Mouse (Mus musculus): ENCODE results near the gene Mrps35.
A peak's percentile ranks its signal among the peaks of the same experiment; 100 is the strongest.

Mrps35 gene

DNA sequence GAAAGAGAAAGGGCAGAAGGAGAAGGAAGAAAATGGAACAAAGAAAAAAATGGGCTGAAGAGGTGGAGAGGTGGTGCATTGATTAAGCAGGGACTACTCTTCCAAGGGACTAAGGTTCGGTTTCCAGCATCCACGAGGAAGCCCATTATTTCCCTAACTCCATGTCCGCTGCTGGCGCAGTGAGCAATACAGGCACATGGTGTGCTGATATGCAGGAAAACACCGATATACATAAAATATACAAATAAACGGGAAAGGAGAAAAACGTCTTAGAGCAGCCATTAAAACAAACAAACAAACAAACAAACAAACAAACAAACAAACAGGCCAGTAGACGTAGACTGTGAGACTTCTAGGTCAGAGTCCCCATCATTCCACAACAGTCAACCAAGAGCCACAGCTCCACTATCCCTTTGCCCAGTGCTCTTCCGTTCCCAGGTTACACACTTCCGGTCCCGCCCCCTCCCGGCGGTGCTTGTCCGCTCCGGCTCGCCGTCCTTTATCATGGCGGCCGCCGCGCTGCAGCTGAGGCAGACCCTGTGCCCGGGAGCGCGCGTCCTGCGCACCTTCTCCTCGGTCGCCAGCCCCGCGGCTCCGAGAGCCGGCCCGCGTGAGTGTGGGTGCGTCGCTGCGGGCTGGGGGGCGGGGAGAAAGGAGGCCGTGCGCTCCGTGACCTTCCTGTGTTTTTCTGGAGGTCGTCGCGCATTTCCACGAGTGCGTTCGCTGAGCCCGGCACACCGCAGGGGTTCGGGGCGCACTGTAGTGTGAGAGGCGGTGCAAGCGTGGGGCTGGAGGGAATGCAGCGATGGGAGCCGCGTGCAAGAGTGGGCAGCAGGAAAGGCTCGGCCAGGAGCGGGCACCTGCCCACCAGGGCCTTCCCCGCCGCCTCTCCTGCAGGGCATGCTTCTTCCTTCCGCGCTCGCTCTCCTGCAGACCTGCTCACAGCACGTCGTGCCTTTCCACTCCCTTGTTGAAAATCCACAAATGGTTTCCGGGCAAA lies at the start of gene Mrps35:
Gene Mrps35 (plus strand): TSS at position 474 of the 1,000 bp plus-strand sequence.
- DNase-seq (ENCODE audit: low read depth, low spot score): peak; percentile 86

DNA sequence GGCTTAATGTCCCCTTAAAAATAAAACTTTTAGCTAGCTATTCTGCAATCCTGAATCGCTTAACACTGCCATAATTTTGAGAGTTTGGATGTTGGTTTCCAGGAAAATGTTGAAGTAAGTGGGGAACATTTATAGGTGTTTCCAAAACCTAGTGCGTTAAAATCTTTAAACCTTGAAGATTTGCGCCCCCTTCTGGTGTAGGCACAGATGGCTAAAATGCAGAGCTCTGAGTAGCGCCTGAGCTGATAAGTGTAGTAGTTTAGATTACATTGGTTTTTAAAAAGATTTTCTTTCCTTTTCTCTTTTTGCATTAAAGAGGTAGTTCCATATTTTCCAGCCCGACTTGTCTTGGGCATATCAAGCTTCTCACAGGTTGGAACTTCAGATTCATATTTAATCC lies 48.3 kb upstream of the Mrps35 start:
- DNase-seq (ENCODE audit: low read depth, low spot score): peak; percentile 59

DNA sequence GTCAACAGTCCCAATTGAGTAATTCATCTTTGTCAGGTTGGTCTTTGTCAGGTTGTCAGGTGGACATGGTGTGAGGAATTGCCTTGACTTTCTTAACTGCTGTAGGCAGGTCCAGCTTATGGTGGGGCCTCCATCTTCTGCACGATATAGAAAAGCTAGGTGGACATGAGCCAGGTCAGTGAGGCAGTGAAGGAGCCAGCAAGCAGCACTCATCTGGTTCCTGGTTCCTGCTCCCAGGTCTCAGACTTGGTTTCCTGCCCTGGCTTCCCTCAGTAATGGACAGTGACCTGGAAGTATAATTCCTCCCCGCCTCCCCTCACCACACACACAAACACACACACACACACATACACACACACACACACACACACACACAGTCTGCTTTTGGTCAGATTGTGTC lies 47.2 kb upstream of the Mrps35 start:
- no peak for DNase-seq (ENCODE audit: low read depth, low spot score)

DNA sequence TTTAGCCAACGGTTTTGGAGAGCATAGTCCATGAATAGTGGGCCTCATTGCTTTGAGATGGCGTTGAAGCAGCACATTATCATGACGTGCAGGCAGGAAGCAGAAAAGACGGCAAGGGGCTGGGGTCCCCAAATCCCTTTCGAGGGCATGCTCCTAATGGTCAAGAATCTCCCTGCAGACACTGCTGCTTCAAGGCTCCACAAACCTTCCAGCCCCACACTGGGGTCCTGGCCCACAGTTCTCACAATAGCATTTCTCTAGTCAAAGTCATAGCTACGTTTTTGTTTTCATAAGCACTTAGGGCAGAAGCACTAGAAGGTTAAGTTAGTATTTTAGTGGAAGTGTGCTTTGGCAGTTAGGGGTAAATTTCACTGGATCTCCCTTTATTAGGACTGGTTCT lies 46.7 kb upstream of the Mrps35 start:
- no peak for DNase-seq (ENCODE audit: low read depth, low spot score)

DNA sequence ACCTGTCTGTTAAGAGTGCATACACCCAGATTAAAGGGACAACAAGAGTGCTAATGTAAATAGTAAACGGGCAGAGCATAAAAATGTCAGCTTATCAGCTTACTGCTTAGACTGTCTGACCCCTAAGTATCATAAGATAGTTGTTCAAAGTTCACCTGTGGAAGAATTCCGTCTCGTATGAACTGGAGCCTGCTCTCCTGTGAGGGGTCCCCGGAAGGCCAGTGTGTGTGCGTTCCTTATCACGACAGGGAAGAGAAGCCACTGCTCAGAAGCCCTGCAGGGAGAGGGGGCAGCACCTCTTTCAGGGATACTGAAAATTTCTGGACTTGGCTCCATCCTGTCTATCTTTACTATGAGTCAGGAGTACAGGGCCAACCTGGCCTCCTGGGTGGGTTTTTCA lies 45.6 kb upstream of the Mrps35 start:
- no peak for DNase-seq (ENCODE audit: low read depth, low spot score)

DNA sequence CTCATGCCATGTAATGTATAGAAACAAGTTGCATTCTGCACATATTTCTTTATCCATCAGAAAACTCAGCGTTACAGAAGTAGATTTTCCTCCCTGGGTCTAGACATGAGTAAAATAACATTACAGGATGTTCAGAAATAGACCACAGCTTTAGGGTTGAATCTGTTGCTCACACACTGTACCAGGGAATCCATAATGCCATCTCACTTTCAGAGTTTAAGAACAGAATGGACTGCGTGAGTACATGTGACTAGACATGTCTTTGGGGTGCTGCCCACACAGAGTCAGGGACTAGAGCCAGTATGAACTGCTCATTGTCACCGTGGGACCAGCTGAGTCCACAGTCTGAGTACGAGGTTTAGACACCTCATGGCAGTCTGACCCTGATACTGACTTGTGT lies 43.9 kb upstream of the Mrps35 start:
- DNase-seq (ENCODE audit: low read depth, low spot score): no peak

DNA sequence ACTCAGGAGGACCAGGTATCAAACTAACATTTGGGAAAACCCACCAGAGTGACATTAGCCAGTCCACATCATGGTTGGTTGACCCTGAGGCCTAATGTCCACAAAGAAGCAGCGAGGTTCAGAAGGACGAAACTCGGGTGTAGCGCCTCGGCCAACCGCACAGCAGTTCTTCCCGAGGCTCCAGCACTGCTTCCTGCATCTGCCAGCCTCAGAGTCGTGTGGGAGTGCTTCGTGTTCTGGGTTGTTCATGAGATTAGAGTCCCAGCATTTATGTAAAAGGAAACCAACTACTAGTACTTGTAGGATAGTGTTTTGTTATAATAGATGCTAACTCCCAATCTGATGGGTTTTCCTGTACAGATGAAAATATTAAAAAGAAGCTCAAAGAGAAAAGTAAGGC lies 43.3 kb upstream of the Mrps35 start:
- no peak for DNase-seq (ENCODE audit: low read depth, low spot score)

DNA sequence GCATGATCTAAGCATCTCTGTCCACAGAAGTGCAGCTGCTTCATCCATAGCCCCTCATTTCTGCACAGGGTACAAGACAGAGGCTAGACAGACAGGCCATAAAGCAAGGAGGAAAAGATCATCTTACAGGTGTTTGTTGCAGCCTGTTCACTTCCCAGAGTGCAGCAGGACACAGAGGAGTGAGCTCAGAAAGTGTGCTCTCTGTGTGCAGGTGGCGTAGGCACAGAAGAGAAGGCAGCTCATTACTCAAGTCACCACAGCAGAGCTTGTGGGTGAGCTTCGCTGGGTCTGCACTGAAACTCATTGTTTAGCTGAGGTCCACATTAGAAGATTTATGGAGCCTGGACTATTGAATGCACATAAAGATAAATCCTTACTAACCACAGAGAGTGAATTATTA lies 42.8 kb upstream of the Mrps35 start:
- no peak for DNase-seq (ENCODE audit: low read depth, low spot score)

DNA sequence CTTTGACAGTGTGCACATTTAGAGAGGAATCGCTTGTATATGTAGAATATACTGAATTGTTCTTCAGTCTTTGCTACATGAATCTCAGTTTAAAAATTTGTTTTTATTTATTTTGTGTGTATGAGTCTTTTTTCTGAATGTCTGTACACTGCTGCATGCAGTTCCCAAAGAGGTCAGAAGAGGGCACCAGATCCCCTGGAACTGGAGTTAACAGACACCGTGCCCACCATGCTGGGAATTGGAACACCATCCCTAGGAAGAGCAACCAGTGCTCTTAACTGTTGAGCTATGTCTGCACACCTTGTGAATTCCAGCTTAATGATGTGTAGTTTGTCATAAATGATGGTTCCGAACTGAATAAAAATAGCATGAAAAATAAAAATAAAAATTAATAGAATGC lies 34.4 kb upstream of the Mrps35 start:
- no peak for DNase-seq (ENCODE audit: low read depth, low spot score)

DNA sequence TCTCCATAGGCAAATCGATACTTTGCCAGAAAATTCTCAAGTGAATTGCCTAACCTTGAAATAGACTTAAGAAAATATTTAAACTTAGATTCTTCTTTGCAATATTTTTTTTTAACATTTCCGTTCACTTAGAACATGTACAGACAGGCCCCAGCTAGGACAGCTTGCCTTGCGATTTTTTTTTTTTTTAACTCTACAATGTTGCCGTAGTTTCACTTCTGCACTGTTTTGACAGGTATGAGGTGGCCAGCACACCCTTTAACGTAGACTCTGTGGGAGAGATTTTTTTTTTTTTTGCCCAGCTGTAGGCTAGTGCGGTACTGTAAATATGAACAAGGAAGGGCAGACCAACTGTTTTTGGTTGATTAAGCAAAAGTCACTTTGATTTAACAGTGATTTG lies 32.2 kb upstream of the Mrps35 start:
- DNase-seq (ENCODE audit: low read depth, low spot score): no peak

DNA sequence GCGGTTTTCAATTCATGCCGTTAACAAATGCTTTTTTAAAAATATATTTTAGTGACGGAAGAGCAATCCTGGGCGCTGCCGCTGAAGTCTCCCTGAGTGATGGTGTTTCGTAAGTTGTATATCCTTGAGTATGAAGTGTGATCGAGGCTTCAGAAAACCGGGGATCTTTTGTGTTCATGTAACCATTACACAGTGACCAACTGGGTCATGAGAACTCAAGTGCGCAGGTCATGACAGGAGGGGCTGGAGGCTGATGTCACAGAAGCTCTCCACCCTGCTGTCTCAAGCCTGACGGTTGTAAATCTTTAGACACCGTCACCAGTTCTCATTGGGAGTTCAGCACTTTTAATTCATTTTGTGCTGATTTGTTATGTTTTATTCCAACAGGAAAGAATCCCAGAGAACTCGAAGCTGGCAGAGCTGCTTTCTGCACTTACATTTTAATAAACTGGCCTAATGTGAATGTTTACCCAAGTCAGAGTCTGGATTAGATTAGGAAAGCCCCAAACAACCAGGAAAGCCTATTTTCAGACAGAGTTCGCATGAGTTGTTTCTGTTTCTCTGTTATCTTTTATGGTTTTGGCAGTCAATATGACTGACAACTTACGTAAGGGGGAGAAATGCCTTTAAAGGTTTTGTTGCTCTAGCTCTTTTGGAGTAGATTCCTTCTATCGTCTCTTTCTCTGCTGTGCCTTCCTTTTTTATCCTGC lies 31.6 kb upstream of the Mrps35 start:
- DNase-seq (ENCODE audit: low read depth, low spot score): no peak

DNA sequence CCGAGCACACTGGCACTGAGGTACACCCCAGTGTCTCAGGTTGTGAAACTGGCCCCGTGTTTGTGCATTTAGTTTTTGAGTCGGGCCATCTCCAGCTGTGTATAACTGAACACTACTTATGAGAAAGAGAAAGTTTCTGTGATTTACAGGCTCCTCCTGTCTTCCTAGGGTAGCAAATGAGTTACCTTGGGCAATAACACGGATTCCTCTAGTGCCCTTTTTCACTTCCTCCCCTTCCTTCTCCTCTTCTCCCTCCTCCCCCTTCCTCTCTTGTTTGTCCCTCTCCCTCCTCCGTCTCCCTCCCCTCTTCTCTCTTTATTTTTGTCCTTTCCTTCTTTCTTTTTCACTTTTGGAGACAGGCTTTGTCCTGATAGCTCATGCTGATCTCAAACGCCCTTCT lies 31.0 kb upstream of the Mrps35 start:
- DNase-seq (ENCODE audit: low read depth, low spot score): no peak

DNA sequence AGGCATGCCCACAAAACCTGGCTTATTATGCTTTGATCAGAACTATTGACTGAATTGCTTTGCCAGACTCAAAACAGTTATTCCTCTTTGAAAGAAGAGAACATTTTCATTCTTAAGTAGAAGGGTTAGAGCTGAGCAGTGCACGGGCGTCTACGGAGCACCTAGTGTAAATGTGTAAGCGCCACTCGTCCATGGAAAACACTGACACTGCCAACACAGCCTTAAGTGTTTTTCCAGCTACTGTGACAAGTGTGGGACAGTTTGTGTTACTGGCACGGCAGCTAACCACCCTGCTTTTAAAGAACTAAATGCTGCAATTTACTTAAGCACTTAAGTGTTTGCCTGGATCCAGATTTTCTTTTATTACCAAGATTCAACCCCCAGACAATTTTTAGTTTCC lies 30.6 kb upstream of the Mrps35 start:
- no peak for DNase-seq (ENCODE audit: low read depth, low spot score)

DNA sequence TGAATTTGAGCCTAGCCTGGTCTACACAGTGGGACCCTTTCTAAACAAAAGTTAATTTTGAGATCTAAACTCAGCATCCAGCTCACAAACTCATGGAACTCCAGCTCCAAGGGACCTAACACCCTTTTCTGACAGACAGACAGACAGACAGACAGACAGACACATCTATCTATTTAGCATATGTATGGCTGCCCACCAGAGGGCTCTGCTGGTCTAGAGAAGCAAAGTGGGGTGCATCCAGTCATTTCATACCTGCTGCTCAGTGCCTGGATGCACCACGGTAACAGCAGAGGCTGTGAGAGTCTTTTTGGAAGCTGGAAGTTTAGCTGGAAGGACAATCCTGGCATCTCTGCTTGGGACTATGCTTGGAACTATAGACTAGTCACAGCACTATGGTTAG lies 29.0 kb upstream of the Mrps35 start:
- DNase-seq (ENCODE audit: low read depth, low spot score): no peak

DNA sequence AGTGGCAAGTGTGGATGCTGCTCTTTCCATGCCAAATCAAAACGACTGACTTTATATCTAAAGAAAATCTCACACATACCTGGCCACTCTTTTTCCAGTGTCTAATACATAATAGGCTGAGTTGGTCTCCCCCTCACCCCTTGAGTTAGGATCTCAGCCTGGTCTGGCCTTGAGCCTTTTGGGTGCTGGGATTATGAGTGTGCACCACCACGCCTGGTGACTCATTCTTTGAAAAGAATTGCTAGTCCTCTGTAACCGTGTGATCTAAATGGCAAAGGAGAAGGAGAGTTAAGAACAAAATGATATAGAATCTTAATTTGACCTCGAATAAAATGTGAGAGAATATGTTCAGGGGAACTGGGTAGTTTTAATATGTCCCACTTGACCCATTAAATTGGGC lies 24.7 kb upstream of the Mrps35 start:
- no peak for DNase-seq (ENCODE audit: low read depth, low spot score)

DNA sequence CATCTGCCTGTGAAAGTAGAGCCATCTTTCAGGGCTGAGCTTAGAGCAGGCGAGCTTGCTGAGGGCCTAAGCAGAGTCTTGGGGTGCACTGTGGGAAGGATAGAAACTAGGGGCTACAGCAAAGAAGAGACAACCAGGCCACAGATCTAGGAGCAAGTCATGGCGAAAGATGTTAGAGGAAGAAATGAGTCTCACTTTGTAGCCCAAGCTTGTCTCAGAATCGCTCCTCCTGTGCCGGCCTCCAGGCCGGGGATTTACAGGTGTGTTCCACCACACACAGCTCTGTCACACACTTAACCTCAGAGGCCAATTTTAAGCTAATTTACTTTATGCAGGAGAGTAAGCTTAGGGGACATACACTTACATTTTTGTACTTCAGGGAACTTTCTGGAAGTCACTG lies 24.2 kb upstream of the Mrps35 start:
- DNase-seq (ENCODE audit: low read depth, low spot score): no peak

DNA sequence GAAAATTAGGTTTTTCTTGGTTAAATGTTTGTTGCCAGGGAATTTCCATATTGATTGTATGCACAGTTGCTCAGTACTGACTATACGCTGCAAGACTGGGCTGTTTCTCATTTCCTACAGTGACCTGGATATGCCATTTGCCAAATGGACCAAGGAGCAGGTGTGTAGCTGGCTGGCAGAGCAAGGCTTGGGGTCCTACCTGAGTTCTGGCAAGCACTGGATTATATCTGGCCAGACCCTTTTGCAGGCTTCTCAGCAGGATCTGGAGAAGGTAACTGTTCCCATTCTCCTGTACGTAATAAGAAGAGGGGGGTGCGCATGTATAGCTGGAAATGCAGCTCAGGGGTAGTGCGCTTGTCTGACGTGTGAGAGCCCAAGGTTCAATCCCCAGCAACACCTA lies 21.4 kb upstream of the Mrps35 start:
- DNase-seq (ENCODE audit: low read depth, low spot score): no peak

DNA sequence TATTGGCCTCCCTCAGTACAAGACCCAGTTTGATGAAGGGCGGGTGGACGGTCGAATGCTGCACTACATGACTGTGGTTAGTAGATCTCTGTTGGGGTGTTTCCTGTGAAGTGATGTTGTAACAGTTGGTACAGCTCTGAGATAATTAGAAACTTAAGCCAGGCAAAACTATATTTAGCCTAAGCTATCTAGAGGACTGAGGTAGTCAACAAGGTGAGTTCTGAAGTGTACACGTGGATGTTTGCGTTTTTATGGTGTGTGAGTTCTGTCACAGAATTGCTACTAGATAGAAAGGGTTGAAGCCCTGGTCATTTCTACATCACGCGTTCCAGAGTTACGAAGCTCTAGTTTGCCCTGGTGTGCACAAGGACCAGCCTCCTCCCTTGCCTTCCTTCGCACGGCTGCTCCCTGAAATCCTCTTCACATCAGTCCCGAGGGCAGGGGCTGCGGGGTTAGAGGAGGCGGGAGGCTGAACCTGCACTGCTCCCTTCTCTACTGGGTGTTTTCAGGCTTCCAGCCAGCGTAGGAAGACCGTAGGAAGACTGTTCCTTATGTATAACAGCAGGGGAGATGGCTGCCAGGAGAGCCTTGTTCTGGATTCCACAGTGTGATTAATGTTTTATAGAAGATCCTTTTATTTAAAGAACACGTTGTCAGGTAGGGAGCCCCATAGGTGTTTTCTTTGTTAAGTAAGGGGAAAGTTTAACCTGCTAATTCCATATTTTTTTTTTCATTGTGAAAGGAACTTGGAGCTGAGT lies 20.0 kb upstream of the Mrps35 start:
- DNase-seq (ENCODE audit: low read depth, low spot score): no peak

DNA sequence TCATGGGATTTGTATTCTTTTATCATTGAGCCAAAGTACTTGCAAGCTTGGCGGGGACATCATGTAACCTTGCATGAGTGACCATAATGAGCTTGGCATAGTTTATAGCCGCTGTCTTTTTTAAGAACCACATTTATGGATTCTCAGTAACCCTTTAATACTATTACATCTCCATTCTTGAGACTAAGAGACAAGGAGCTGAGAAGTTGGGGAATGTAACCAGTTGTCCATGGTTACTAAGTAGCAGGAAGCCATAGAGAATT lies 19.5 kb upstream of the Mrps35 start:
- no peak for DNase-seq (ENCODE audit: low read depth, low spot score)

DNA sequence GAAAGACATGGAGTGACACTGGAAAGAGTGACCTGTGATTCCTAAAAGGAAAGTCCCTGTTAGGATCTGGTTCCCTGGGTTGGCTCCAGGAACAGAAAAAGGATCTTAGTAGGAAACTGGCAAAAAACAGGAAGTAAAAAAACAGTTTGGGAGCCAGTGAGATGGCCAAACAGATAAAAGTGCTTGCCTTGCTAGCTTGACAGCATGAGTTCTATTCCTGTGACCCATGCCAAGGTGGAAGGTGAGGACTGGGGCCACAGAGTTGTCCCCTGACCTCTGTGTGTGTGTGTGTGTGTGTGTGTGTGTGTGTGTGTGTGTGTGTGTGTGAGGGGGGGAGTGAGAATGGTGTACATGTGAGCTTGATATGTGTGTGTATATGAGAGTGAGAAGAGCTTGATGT lies 19.0 kb upstream of the Mrps35 start:
- no peak for DNase-seq (ENCODE audit: low read depth, low spot score)

DNA sequence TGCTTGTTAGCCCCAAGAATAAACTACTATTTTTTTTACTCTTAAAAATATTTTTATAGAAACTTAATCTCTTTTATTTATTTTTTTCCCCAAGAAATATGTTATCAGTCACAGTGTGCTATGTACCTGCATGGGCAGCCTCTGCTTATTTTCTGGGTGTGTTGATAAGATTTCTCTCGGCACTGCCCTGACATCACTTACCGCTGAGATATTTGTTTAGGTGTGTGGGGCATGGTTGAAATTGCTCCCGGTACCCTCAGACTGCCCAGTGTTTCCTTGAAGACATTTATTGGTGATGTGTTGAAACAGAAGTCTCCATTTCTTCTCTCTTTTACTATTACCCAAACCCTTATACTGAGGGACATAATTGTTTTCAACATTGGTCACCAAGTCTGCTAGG lies 17.8 kb upstream of the Mrps35 start:
- DNase-seq (ENCODE audit: low read depth, low spot score): no peak

DNA sequence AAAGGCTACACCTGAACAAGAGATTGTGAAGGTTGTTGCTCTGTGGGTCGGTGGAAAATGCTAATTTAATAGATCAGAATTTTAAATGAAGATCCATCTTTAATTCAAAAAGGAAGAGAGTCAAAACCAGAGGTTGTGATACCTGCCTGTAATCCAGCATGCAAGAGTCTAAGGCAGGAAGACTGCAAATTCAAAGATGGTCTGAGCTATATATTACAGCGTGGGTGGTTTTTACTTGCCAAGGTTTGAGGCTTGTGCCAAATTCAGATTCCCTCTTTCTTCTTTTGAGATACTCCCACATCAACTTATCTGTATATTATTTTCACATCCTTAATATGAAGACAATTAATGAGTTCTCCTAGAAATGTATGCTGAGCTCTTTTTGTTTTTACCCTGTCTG lies 14.2 kb upstream of the Mrps35 start:
- no peak for DNase-seq (ENCODE audit: low read depth, low spot score)

DNA sequence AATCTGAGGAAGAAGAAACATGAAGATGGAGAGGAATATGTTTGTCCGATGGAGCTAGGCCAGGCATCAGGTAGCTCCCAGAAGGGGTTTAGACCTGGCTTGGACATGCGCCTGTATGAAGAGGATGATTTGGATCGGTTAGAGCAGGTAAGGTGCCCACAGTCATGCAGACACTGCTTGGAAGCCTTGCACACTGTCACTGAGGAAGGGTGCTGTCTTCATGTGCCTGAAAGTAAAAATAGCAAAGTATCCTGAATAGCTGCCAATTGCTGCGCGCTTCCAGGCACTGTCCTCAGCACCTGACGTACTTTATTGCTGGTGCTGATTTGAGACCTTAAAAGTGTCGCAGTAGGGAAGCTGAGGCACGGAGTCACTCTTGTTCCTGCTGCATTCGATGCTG lies 13.0 kb upstream of the Mrps35 start:
- DNase-seq (ENCODE audit: low read depth, low spot score): no peak

Measured in forelimb bud, embryonic 11.5 days (tissue).